Mouse (Mus musculus): ENCODE results near the gene Cacfd1.

DNA sequence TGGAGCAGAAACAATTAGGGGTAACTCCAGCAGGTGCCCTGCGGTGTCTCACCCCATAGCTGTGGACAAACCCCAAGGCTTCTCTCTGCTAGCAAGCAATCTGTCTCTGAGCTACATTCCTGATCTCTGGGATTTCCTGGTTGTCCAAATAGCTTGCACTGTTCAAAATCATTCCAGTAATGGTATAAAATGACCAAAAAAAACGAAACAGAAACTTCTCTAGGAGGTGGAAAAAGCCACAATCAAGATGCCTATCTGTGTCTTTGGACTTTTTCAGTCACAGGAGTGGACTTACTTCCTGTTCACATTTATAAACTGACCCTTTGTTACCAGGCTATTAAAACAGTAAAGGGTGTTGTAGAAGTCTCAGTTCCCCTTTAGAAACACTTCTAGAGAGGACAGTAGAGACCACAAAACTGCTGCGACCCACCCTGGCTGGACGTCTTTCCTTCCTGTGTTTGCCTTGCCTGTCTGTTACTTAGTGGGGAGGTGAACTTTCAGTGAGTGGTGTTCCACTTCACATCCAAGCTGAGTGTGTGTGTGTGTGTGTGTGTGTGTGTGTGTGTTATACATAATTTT lies 18.8 kb downstream of the Cacfd1 start:
- TF ChIP-seq CTCF (IDR thresholded peaks at IDR 0.05; ENCODE audit: control insufficient read depth, insufficient read depth, insufficient read length) (no peak), MYOD1 (IDR thresholded peaks at IDR 0.05; ENCODE audit: control insufficient read depth, insufficient read length, low read depth) (no peak), MAX (IDR thresholded peaks at IDR 0.05) (no peak), CEBPB (IDR thresholded peaks at IDR 0.05; ENCODE audit: low read depth) (no peak), USF1 (IDR thresholded peaks at IDR 0.05; ENCODE audit: low read depth) (no peak), MYOG (IDR thresholded peaks at IDR 0.05; ENCODE audit: control insufficient read depth, extremely low read depth, insufficient read length) (no peak)
